Mouse (Mus musculus) forebrain, embryonic 15.5 days (tissue): ENCODE results near the gene Ffar2. TPM values are rescaled to one million over a fixed set of nuclear protein-coding genes. Genes with fewer than 3 reads are reported as not detected.

Experiments used
- ATAC-seq: fragments of 200-750 bp; cut with Nextera tagmentation; replicated peaks from 2 replicates; pipeline ENCODE4 v1.8.0; 2017; ENCODE audit warnings: mild to moderate bottlenecking, moderate TSS enrichment, moderate library complexity
- H3K27ac ChIP-seq: fragments of 300-500 bp; sonication (generic); replicated peaks from 2 replicates; pipeline ENCODE4 v1.5.1; 2015; ENCODE audit warnings: mild to moderate bottlenecking, inconsistent platforms
- H3K27me3 ChIP-seq: fragments of 300-500 bp; sonication (generic); 2 replicates; pipeline ENCODE4 v1.6.1; 2015; ENCODE audit warnings: inconsistent platforms
- H3K36me3 ChIP-seq: fragments of 300-500 bp; sonication (generic); 2 replicates; pipeline ENCODE4 v1.6.1; 2015; ENCODE audit warnings: mild to moderate bottlenecking, inconsistent platforms
- H3K4me1 ChIP-seq: fragments of 300-500 bp; sonication (generic); 2 replicates; pipeline ENCODE4 v1.6.1; 2015; ENCODE audit warnings: inconsistent platforms
- H3K4me2 ChIP-seq: fragments of 300-500 bp; sonication (generic); replicated peaks from 2 replicates; pipeline ENCODE4 v1.6.1; 2015; ENCODE audit warnings: mild to moderate bottlenecking, inconsistent platforms
- H3K4me3 ChIP-seq: fragments of 300-500 bp; sonication (generic); 2 replicates; pipeline ENCODE4 v1.5.1; 2015; ENCODE audit warnings: mild to moderate bottlenecking, inconsistent platforms
- H3K9ac ChIP-seq: fragments of 300-500 bp; sonication (generic); replicated peaks from 2 replicates; pipeline ENCODE4 v1.6.1; 2015; ENCODE audit warnings: mild to moderate bottlenecking, inconsistent platforms
- H3K9me3 ChIP-seq: fragments of 300-500 bp; sonication (generic); 2 replicates; pipeline ENCODE4 v1.6.1; 2016; ENCODE audit warnings: inconsistent platforms
- WGBS: fragments of 180-500 bp; shearing (Covaris S2); methylation state at CpG from one replicate; pipeline ENCODE4 v1.1.7; 2015; ENCODE audit warnings: mixed read lengths; 5-methylcytosine and 5-hydroxymethylcytosine counted together
- polyA plus RNA-seq: library from polyadenylated mRNA; unstranded; fragments of >200 nt; fragmentation: Nextera tagmentation; extraction: Ambion mirVana; gene quantifications from 2 replicates; pipeline ENCODE4 v1.2.1, GENCODE M21; 2015

Gene Ffar2
- polyA plus RNA-seq, 1 experiment from 2014 or later, result 0.24 TPM

GRCm38 (mm10) chr7:30820131-30820530 is 3.4 kb downstream of the Ffar2 start:
- H3K36me3 ChIP-seq, result no peaks in the 10 kb centered on the region
- H3K9ac ChIP-seq, result no peak overlapping the region
- no peak overlapping the region for H3K27ac ChIP-seq
- H3K4me2 ChIP-seq, result no peak overlapping the region
- H3K9me3 ChIP-seq, result no peaks in the 10 kb centered on the region
- 78% methylated on average over 6 of the region's 6 CpGs for WGBS
- ATAC-seq, result no peak
- H3K27me3 ChIP-seq, result no peaks in the 10 kb centered on the region
- H3K4me3 ChIP-seq, result no peak overlapping the region
- no peaks in the 10 kb centered on the region for H3K4me1 ChIP-seq

- Histone ChIP-seq H3K27ac (no peak overlapping the region), H3K9ac (no peak overlapping the region), H3K36me3 (no peaks in the 10 kb centered on the region), H3K9me3 (no peaks in the 10 kb centered on the region), H3K27me3 (no peaks in the 10 kb centered on the region), H3K4me1 (no peaks in the 10 kb centered on the region), H3K4me3 (no peak overlapping the region), H3K4me2 (no peak overlapping the region)
- no peak for ATAC-seq
- 66% methylated on average over 6 of the region's 6 CpGs for WGBS
Measured at GRCm38 (mm10) chr7:30812291-30812807, 11.2 kb downstream of the Ffar2 start.

GRCm38 (mm10) chr7:30811757-30812290 is 11.8 kb downstream of the Ffar2 start:
- no peak overlapping the region for H3K27ac ChIP-seq
- no peak for ATAC-seq
- H3K4me2 ChIP-seq, result no peak overlapping the region
- H3K27me3 ChIP-seq, result no peaks in the 10 kb centered on the region
- no peak overlapping the region for H3K9ac ChIP-seq
- H3K4me1 ChIP-seq, result no peaks in the 10 kb centered on the region
- H3K9me3 ChIP-seq, result no peaks in the 10 kb centered on the region
- no peaks in the 10 kb centered on the region for H3K36me3 ChIP-seq
- WGBS, result 73% methylated on average over 9 of the region's 9 CpGs
- H3K4me3 ChIP-seq, result no peak overlapping the region

GRCm38 (mm10) chr7:30810319-30810718 is 13.3 kb downstream of the Ffar2 start:
- ATAC-seq, result no peak
- no peak overlapping the region for H3K9ac ChIP-seq
- no peak overlapping the region for H3K4me3 ChIP-seq
- no peak overlapping the region for H3K27ac ChIP-seq
- no peaks in the 10 kb centered on the region for H3K9me3 ChIP-seq
- WGBS, result 51% methylated on average over 6 of the region's 6 CpGs
- H3K4me2 ChIP-seq, result no peak overlapping the region
- no peaks in the 10 kb centered on the region for H3K36me3 ChIP-seq
- no peaks in the 10 kb centered on the region for H3K4me1 ChIP-seq
- no peaks in the 10 kb centered on the region for H3K27me3 ChIP-seq

- ATAC-seq, result no peak
- 49% methylated on average over 6 of the region's 6 CpGs for WGBS
- H3K27me3 ChIP-seq, result no peaks in the 10 kb centered on the region
- no peak overlapping the region for H3K9ac ChIP-seq
- H3K36me3 ChIP-seq, result no peaks in the 10 kb centered on the region
- H3K27ac ChIP-seq, result no peak overlapping the region
- H3K4me1 ChIP-seq, result no peaks in the 10 kb centered on the region
- H3K4me3 ChIP-seq, result no peak overlapping the region
- H3K9me3 ChIP-seq, result no peaks in the 10 kb centered on the region
- no peak overlapping the region for H3K4me2 ChIP-seq
Measured at GRCm38 (mm10) chr7:30805924-30806323, 17.7 kb downstream of the Ffar2 start.

GRCm38 (mm10) chr7:30804026-30804715 is 19.4 kb downstream of the Ffar2 start:
- no peaks in the 10 kb centered on the region for H3K27me3 ChIP-seq
- H3K9me3 ChIP-seq, result no peaks in the 10 kb centered on the region
- no peak overlapping the region for H3K9ac ChIP-seq
- H3K4me3 ChIP-seq, result no peak overlapping the region
- H3K36me3 ChIP-seq, result no peaks in the 10 kb centered on the region
- 89% methylated on average over 9 of the region's 9 CpGs for WGBS
- H3K4me1 ChIP-seq, result no peaks in the 10 kb centered on the region
- no peak overlapping the region for H3K4me2 ChIP-seq
- ATAC-seq, result no peak
- H3K27ac ChIP-seq, result no peak overlapping the region

- H3K4me1 ChIP-seq, result no peaks in the 10 kb centered on the region
- H3K4me3 ChIP-seq, result no peak overlapping the region
- no peaks in the 10 kb centered on the region for H3K27me3 ChIP-seq
- H3K36me3 ChIP-seq, result no peaks in the 10 kb centered on the region
- no peak overlapping the region for H3K4me2 ChIP-seq
- no peaks in the 10 kb centered on the region for H3K9me3 ChIP-seq
- WGBS, result 96% methylated on average over 3 of the region's 3 CpGs
- ATAC-seq, result no peak
- no peak overlapping the region for H3K27ac ChIP-seq
- H3K9ac ChIP-seq, result no peak overlapping the region
Measured at GRCm38 (mm10) chr7:30803256-30803655, 20.3 kb downstream of the Ffar2 start.

- no peak overlapping the region for H3K4me3 ChIP-seq
- H3K4me1 ChIP-seq, result no peaks in the 10 kb centered on the region
- H3K9me3 ChIP-seq, result no peaks in the 10 kb centered on the region; the same call in 1 of the 2 replicates
- H3K9ac ChIP-seq, result no peak overlapping the region
- H3K27me3 ChIP-seq, result no peaks in the 10 kb centered on the region
- no peak overlapping the region for H3K4me2 ChIP-seq
- ATAC-seq, result no peak
- H3K36me3 ChIP-seq, result no peaks in the 10 kb centered on the region
- no peak overlapping the region for H3K27ac ChIP-seq
Measured at GRCm38 (mm10) chr7:30800653-30801052, 22.9 kb downstream of the Ffar2 start.

GRCm38 (mm10) chr7:30796790-30797189 is 26.8 kb downstream of the Ffar2 start:
- no peaks in the 10 kb centered on the region for H3K27me3 ChIP-seq
- no peaks in the 10 kb centered on the region for H3K36me3 ChIP-seq
- ATAC-seq, result no peak
- no peak overlapping the region for H3K9ac ChIP-seq
- H3K4me3 ChIP-seq, result no peak overlapping the region
- no peak overlapping the region for H3K4me2 ChIP-seq
- no peaks in the 10 kb centered on the region; the same call in 1 of the 2 replicates for H3K9me3 ChIP-seq
- no peak overlapping the region for H3K27ac ChIP-seq
- WGBS, result 87% methylated on average over 1 of the region's 1 CpGs
- H3K4me1 ChIP-seq, result no peaks in the 10 kb centered on the region

- no peak for ATAC-seq
- Histone ChIP-seq H3K4me1 (no peaks in the 10 kb centered on the region), H3K36me3 (no peaks in the 10 kb centered on the region)
Measured at GRCm38 (mm10) chr7:30794921-30795320, 28.7 kb downstream of the Ffar2 start.

GRCm38 (mm10) chr7:30791921-30792320 is 31.7 kb downstream of the Ffar2 start:
- ATAC-seq, result no peak
- H3K9ac ChIP-seq, result no peak overlapping the region
- H3K9me3 ChIP-seq, result no peaks in the 10 kb centered on the region
- H3K4me2 ChIP-seq, result no peak overlapping the region
- H3K36me3 ChIP-seq, result no peaks in the 10 kb centered on the region
- H3K27ac ChIP-seq, result no peak overlapping the region
- H3K27me3 ChIP-seq, result peaks cover 4% of the 10 kb centered on the region; the same call in 1 of the 2 replicates
- WGBS, result 29% methylated on average over 9 of the region's 9 CpGs
- H3K4me3 ChIP-seq, result no peak overlapping the region
- no peaks in the 10 kb centered on the region for H3K4me1 ChIP-seq

More at GRCm38 (mm10) chr7:30794921-30795320, 28.7 kb downstream of the Ffar2 start:
- H3K4me3 ChIP-seq, result no peak overlapping the region
- no peak overlapping the region for H3K4me2 ChIP-seq
- no peak overlapping the region for H3K9ac ChIP-seq
- H3K9me3 ChIP-seq, result no peaks in the 10 kb centered on the region; the same call in 1 of the 2 replicates
- no peak overlapping the region for H3K27ac ChIP-seq
- no peaks in the 10 kb centered on the region for H3K27me3 ChIP-seq

- no peak for ATAC-seq
- H3K27me3 ChIP-seq, result peaks cover 6% of the 10 kb centered on the region; the same call in 1 of the 2 replicates
- no peaks in the 10 kb centered on the region for H3K9me3 ChIP-seq
- no peak overlapping the region for H3K4me3 ChIP-seq
- 86% methylated on average over 10 of the region's 10 CpGs for WGBS
- H3K27ac ChIP-seq, result no peak overlapping the region
- no peak overlapping the region for H3K4me2 ChIP-seq
- H3K9ac ChIP-seq, result no peak overlapping the region
- peaks cover 7% of the 10 kb centered on the region; the same call in 1 of the 2 replicates for H3K4me1 ChIP-seq
- H3K36me3 ChIP-seq, result no peaks in the 10 kb centered on the region
Measured at GRCm38 (mm10) chr7:30790141-30790540, 33.4 kb downstream of the Ffar2 start.
